Mouse (Mus musculus) R1 (cell line): ENCODE measurements at regions not wholly inside any gene's neighbourhood (a gene's known extent, or its start where the extent isn't known, plus 50 kb on each side); places are given as distances from the start of the nearest gene placed in this dataset.
A peak's percentile ranks its signal among the peaks of the same experiment; 100 is the strongest.

Source experiments
- DNase-seq: peaks from one replicate; pipeline ENCODE4 v3.0.0-alpha.2; 2018; ENCODE audit warnings: low read depth, low spot score

DNA sequence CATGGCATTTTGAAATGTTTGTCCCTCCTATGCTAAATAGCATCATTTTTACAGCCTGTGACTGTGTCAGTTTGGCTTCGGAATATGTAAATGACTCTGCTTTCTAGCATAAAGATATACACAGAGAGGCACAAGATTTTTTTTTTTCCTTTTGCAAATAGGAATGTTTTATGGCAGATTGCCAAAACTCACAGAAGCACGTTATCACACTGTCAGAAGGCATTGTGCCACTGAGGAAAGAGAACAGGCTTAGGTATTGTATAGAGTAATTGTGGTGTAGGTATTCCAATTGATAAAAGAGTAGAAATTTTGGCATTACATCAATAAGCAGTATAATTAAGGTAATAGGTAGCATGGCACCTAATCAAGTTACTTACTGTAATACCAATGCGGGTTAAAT lies 988.5 kb upstream of the Tenm2 start:
- DNase-seq, result no peak

DNA sequence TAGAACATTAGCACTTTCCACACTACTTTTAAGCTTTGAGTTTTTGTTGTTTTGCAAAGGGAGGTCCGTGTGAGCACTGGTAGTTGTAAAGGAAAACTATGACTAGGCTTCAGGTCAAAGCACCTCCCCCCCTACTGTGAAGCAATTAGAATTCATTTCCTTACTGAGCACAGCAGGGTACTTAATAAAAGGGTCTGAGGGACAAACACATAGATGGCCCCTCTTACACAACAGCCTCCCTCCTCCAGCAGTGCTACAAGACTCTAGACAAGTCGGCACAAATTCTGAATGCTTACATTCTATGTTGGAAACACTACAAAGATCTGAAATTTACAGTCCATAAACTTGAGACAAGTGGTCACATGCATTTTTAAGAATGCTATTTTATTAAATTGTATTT lies 967.6 kb upstream of the Tenm2 start:
- no peak for DNase-seq

DNA sequence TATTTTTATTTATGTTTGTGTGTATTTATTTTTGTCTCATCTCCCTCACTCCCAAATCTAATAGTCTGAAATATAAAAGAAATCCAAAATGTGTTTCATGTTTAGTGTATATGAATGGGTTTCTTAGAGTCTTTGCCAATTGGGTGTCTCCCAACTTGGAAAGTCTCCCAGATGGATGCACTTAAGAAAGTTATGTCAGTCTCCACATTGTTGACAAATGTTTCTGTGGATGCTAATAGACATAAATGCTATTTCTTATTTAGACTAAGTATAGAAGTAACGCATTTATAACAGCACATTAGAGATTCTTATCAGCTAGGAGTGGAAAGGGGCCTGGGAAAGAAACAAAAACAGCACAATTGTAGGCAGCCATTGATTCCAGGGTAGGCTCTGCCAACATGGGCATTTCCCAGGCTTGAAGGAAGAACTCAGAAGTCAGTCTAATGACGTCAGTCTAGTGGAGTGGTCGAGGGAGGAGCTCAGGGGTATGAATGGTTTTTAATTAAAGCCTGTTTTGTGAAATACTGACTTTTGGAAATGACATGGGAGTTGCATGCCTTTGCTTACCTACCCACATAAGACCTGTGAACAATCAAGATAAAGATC lies 965.5 kb upstream of the Tenm2 start:
- no peak for DNase-seq

DNA sequence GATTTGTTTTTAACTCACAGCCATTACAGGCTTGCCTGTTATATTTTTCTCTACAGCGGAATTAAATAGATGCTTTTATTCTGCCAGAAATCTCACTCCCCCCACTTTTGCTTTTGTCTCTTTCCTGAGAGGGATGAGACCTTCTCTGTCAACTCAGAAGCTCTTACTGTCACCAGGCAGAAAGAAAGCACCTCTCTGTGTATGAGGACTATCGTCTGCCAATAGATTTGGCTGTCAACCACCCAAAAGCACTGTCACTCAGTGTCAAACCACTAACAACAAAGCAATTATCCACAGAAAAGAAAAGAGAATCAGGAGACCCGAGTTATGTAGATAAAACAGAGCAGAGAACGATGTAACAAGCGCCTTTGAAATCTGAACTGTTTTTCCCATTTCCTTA lies 958.0 kb upstream of the Tenm2 start:
- DNase-seq, result no peak

DNA sequence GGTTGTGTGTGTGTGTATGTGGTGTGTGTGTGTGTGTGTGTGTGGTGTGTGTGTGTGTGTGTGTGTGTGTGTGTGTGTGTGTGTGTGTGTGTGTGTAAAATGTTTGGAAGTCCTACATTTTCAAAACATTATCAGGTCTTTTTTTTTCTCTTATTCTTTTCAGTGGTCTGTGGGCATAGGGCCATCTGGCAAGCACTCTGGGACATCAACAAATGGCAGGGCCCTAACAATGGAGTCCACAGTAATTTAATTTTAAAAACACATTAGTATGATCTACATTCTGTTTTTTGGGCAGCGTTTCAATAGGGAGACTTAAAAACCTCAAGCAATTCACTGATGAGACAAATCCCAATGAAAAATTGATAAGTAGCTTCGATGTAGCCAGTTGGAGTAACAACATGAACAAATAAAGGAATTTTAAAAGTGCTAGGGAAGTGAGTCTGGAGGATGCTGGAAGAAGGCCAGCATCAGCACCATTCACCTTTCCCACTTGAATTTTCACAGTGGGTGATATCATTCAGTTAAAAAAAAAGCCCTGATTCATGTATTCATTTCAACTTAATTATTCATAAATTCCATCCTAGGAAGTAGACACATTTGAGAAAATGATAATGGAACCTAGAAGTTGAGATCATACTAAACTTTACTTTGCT lies 956.3 kb upstream of the Tenm2 start:
- no peak for DNase-seq

DNA sequence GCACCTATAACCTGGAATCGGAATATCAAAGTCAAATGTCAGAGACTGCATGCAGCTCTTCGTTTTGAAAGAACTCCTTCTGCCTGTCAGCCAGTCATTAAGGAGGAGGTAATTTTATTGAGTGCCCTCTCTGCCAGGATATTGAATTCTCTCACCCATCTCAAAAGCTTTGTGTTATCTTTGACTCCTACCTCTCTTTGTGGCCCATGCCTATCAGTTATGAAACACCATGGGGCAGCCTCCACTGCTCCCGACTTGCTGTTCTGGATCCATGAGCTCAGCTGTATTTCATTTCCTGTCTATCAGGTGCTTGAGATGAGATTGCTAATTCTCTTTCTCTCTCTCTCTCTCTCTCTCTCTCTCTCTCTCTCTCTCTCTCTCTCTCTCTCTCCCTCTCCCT lies 955.7 kb upstream of the Tenm2 start:
- DNase-seq, result no peak

DNA sequence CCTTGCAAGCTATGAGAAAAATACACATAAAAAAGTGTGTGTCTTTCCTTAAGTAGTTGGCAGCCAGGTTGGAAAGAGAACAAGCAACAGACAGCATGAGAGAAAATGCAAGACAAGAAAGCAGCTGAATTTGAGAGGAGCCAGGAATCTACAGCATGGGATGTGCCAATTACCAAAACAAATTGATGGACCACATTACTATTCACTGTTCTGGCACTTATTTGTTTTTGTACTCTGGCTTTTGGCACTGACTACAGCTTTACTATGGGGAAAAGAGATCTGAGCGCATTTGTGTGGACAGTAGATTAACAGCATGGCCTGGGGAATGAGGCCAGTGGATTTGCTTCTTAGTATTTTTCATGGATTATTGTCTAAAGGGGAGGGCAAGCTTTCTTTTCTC lies 935.0 kb upstream of the Tenm2 start:
- no peak for DNase-seq

DNA sequence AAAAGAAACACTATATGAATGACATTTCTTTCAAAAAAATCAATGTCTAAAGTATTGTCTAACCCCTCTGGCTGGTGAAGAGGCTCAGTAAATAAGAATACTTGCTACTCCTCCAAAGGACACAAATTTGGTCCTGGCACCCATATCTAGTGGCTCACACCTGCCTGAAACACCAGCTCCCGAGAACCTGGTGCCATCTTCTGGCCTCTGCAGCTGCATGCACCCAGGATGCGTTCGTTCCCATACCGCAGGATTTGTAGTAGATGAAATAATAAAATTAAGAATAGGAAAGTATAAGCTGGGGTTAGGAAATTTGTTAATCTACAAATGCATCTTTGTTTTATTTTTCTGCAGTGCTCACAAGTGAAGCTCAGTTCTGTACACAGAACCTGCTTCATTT lies 922.5 kb upstream of the Tenm2 start:
- no peak for DNase-seq

DNA sequence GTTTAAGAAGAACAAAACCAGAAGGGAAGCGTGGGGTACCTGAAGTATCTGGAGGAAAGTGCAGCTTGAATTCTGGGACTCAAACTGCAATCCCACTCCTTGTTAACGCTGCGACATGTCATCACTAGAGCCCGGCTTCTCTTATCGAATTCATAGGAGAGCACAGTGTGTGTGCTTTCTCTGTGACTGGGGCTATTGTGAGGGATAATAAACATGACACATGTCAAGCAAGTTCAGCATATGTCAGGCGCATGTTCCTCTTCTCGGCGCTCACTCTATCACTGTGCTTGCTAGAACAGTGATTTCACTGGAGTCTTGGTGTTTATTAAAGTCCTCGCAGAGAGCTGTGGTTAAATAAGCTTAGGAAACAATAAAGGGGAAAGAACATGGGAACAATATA lies 921.2 kb upstream of the Tenm2 start:
- no peak for DNase-seq

DNA sequence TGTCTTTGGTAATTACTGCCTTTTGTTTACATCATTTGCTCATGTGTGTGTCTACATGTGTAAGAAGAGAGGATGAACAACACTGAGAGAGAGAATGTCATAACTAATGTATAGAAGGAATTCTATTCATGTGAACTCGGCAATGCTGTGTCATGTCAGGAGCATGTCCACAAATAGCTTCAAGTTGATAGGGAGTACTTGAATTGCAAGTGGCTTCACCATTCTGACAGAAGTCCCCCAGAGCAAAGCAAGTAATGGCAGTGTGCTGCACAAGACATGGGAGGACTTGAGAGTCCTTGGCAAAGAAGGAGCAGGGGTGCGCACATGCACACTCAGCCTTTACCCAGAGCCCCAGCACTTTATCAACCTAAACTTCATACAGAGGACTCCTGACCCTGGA lies 919.9 kb upstream of the Tenm2 start:
- DNase-seq, result no peak

DNA sequence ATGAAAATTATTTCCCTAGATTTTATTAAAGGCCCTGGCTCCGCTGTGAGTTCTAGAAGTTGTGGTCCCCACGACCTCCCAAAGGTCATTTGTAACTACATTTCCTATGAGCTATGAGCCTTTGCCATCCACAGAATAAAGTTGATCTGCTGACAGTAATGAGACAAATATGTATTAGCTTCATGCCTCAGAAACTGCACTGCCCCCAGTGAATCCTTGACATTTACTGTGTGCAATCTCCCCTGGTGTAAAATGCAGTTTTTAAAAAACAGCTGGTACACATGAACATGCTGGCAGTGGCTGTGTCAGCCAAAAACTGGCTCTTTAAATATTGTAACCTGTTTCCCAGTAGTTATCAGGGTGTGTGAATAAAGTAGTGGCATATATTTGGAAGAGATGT lies 907.7 kb upstream of the Tenm2 start:
- no peak for DNase-seq

DNA sequence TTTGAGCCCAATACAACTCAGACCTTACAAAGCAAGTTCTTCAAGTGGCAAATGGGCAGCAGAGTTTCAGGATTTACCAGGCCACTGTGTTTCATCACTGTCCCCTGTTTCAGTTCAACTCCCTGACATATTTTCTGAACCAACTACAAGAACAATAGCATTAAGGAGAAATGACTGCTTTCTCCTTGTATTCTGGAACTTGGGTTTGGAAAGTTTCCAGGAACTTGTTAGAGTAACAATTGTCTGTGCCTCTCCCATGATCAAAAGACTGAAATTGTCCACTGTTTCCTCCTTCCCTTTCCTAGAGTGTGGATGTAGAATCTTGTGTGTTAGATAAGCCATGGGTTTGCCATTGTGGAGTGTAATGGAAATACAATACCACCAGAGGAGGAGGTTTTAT lies 893.1 kb upstream of the Tenm2 start:
- DNase-seq, result no peak

DNA sequence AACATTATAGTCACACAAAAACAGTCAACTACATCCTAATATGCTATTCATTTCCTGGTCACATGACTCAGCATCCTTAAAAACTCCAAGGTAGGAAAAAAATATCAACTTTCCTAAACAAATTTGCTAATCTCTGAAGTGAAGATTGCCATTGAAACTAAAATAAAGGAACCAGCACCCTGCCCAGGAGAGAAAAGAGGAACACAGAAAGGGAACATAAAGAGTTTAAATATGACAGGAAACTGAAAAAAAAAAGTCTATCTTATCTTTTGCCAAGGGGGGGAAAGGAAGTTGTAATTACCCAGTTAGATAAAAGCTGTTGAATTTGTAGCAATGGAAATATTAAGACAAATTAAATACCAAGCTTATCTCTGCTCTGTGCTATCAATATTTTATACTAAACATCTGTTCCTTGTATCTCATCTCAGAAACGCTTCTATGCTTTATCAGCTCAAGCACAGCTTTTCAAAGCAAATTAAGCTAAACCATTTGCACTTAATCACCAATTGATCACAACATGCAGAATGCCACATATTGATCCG lies 888.1 kb upstream of the Tenm2 start:
- DNase-seq, result no peak

DNA sequence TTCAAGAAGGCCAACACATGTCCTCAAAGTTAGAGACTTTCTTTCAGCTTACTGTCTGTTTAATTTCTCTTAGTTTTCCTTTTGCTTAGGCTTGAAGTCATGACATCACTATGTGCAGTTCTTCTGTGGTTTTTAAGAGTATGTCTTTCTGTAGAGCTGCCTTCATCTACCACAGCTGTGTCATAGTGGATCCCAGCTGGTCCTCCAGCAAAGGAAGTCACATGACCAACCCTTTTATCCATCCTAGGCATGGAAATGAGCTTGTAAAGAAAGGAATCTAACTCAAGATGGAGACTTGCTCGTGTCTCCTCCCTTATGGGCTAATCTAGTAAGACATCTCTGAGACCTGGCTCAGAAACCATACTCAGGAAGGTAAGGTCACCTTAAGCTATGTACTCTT lies 886.7 kb upstream of the Tenm2 start:
- DNase-seq, result no peak

DNA sequence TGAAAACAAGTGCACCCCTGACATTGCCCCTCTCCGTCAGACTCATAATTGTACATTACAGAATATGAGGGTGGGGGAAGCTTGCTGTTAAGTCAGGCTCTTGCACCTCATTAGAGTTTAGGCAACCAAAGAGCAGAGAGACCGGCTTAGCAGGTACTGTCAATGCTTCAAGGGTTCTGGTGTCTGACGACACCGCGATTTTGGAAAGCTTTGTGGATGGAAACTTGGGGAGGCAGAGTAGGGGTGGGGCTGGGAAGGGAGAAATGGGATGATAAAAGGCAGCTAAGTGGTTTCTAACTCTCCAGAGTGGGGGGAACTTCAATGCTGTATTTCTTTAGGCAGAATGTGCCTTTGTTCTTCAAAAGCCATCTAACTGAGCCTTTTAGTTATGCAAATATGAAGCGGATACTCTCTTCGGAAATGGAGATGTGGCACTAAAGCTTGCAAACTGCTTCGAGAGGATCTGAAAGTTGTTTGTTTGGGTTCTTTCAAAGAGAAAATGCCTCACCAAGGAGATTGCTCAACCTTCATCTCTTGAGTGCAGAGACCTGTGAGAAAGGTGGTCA lies 885.4 kb upstream of the Tenm2 start:
- DNase-seq, result peak; percentile 88

DNA sequence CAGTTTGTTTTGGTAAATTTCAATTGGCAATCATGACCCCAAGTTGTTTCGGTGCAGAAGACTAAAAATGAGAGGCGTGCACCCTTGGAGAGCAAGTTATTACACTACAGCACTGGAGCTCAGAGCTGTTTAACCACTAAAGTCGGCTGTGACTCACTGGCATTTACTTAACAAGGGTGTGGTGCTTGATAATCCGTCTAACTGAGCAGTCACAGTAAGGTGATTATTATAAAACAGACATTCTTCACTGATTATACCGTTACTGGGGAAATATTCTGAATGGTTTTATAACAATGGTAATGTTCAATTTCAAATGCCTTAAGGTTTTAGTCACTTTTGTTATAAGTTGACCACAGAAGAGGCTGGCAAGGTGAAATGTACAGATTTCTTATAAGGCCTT lies 882.0 kb upstream of the Tenm2 start:
- DNase-seq, result no peak

DNA sequence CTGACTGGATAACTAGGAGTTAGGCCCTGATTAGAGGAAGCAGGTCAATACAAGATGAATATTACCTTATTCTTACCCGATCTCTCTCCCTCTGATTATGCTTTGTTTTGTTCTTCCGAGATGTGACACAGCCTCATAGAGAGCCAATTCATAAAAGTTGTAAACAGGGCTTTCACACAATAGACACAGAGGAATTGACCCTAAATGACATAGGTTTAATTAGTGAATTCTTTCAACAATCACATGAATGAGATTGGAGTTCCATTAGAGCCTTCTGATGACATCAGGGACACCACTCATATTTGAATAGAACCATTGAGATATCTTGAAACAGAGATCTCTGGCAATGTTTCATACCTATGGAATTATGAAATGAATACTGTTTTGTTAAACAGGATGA lies 856.4 kb upstream of the Tenm2 start:
- no peak for DNase-seq

DNA sequence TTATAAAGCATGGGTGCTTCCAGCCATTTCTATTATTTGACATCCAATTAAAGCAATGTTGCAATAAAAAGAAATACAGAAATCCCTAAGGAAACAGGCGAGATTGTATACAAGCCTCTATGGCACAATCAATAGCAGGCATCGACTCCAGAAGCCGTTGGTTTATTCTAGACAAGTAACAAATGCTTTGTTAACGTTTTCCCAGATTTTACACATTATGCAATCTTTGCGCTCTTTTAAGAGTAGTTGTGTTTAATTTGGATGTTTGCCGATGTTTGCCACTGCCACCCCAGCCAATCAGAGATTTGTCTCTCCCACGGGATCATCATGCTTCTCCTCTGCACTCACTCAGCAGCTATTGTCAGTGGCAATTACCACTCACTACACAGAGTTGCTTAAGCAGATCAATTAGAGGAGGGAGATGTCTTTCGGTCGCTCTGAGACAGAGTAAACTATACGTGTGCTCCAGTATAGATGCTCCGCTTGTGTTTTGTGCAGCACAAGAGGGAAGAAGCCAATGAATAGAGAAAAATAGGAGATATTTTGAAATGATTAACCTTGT lies 839.5 kb upstream of the Tenm2 start:
- no peak for DNase-seq

DNA sequence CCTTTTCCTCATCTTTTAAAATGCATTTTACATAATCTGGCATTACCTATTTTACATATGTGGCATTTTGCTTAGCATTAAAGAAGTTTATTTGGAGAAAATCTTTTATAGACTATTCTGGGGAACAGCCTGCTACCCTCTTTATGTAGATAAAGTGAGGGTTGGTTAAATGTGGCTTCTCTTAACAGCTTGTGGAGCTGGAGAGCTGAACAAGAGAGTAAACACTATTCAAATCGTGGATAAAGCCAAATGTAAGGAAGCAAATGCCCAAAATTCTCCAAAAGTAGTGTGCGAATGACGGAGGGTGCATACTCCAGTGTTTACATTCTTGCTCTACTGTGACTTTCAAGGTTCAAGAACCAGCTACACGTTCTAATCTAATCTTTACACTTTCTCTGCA lies 833.9 kb upstream of the Tenm2 start:
- no peak for DNase-seq

DNA sequence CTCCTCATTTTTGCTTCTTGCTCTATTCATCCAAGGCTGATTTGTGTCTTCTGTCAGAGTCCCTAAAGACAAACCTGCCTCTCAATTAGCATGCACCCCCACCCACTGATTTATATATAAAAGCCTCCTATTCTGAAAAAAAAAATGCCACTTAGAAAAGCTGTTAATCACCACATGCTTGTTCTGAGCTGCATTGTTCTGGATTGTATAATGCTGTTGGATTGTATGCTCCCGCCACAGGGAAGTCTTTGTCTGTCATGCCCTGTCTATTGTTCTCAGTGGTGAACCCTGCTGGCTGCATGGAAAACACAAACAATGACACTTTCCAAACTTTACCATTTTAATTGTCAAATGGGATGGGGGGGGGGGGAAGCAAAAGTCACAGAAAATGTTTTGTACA lies 831.9 kb upstream of the Tenm2 start:
- DNase-seq, result peak; percentile 15

DNA sequence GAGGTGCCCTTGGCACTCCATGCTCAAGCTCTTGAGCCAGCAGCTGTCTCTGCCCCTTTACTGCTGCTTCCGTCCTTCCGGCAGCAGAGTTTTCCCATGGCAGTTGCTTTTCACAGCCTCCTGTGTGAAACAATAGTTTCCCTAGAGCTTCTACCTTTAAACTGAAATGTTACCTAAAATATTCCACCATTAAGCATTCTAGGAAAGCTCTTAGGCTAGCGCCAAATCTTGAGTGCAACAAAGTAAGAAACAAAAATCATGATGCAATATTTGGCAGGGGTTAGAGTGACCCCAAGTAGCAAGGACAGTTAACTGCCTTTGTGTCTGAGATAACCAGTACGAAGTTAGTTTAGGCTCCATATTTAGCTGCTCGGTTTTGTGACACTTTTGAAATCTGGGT lies 830.3 kb upstream of the Tenm2 start:
- no peak for DNase-seq

DNA sequence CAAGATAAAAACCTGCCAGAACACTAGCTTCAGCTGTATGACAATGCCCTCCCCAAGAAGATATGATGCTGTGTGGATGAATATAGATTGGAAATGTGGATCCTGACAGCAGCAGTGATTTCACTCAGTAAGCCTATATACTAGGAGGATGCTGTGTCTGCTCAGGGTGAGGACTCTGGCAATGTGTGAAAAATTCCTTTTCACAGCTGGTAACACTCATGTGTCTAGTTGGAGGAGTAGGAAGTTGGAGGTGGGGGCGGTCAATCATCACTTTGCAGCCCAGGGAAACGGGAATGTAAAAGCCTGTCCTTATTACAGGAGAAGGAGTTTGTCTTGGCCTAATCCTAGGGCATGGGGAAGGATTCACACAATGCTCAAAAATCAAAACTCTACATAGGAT lies 824.3 kb upstream of the Tenm2 start:
- no peak for DNase-seq

DNA sequence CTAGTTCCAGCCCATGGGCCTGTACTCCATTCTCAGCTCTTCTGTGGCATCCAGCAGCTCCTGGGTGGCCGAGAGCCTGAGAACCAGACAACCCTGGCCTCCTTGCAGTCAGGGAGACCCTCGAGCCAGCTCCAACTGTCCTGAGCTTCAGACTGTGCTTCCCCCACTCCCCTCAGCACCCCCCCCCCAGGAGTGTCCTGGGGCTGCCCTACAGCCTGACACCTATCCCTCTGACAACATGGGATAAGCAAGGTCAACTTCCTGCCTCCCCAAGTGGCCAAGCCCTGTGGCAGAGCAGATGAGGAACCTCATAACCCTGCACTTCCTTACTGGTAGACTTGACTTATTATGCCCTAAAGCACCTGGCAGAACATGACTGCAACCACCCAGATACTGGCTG lies 823.1 kb upstream of the Tenm2 start:
- no peak for DNase-seq
